In the genomic region with DNA sequence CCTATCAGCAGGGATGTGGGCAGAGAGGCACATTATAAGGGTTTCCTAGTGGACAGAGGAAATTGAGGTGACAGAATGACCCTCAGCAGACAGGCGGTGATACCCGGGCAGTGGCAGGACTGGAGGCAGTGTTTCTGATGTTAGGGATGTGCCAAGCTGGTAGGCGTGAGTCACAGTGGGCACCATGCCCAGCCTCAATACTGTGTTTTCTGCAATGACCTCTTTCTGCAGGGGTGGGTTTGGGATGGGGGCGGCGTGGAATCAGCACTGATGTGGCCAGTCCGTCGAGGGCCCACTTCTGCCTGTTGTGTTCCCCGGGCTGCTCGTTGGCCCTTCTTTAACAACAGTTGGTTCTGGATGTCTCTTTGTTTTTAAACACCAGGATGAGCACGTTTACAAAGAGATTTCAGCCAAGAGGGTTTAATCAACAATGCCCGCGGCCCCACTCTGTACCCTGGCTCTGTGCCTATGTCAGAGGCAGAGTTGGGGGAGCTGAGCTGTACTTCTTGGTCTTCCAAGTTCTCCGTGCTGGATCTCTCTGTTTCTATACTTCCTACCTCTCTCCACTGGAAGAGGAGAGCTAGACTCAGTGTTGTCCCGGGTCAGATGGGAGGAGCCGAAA, we compare ENCODE assay signal across 8 mouse cellular contexts. TPM values are rescaled to one million over a fixed set of nuclear protein-coding genes. Genes with fewer than 3 reads are reported as not detected.
A peak's percentile ranks its signal among the peaks of the same experiment; 100 is the strongest.
DNase-seq lines count a peak whose midpoint lies in the region; ATAC-seq lines count a peak whose summit lies in the region.

No protein-coding gene starts in this region.

- 61% methylated on average over 15 of the region's 15 CpGs for WGBS in forebrain, embryonic 10.5 days
- WGBS in intestine, embryonic 15.5 days: 41% methylated on average over 15 of the region's 15 CpGs

- no peak for ATAC-seq in intestine, embryonic 15.5 days
- no peak for ATAC-seq in inflammation-experienced regulatory T-cells, adult 6 months

- H3K9ac ChIP-seq in intestine, embryonic 15.5 days: peak overlapping the region; percentile 77

- peak; percentile 72 for DNase-seq in left cerebral cortex, postnatal 4 days
- no peak for DNase-seq in left cerebral cortex, adult 11 months (ENCODE audit: low spot score)
- DNase-seq in adrenal gland, adult (ENCODE audit: inconsistent age in 2 of 2, low spot score in 1 of 2): peak; percentile 88 to 94
- no peak for DNase-seq in forebrain, embryonic 10.5 days (ENCODE audit: extremely low spot score, low spot score)
- DNase-seq in lung, postnatal 10 days: peak; percentile 65
- DNase-seq in frontal cortex, postnatal 36 days (ENCODE audit: low spot score in 2 of 2): no peak

- peaks cover 54% of the 10 kb centered on the region for H3K27me3 ChIP-seq in forebrain, embryonic 10.5 days (ENCODE audit: poor library complexity, severe bottlenecking)
- 0 out of 2 replicates have a peak, but pooled peaks cover 6% of the 10 kb centered on the region for H3K27me3 ChIP-seq in intestine, embryonic 15.5 days (replicated peaks)

- H3K4me3 ChIP-seq in forebrain, embryonic 10.5 days: peak overlapping the region; percentile 56
- H3K4me3 ChIP-seq in intestine, embryonic 15.5 days (replicated peaks): peak overlapping the region; percentile 72

- H3K4me2 ChIP-seq in intestine, embryonic 15.5 days (replicated peaks): peak overlapping the region; percentile 78

- no peaks in the 10 kb centered on the region for H3K9me3 ChIP-seq in forebrain, embryonic 10.5 days
- no peaks in the 10 kb centered on the region for H3K9me3 ChIP-seq in intestine, embryonic 15.5 days

- peaks cover 72% of the 10 kb centered on the region for H3K4me1 ChIP-seq in forebrain, embryonic 10.5 days
- peaks cover 64% of the 10 kb centered on the region for H3K4me1 ChIP-seq in intestine, embryonic 15.5 days (replicated peaks)

- peak overlapping the region; percentile 86 for H3K27ac ChIP-seq in forebrain, embryonic 10.5 days
- peak overlapping the region; percentile 87 for H3K27ac ChIP-seq in intestine, embryonic 15.5 days

- peaks cover 18% of the 10 kb centered on the region for H3K36me3 ChIP-seq in forebrain, embryonic 10.5 days (replicated peaks)
- 0 out of 2 replicates have a peak, but pooled peaks cover 10% of the 10 kb centered on the region for H3K36me3 ChIP-seq in intestine, embryonic 15.5 days

- intact Hi-C loops in left cerebral cortex, postnatal 4 days (cut with DNase I): no loop called here

RNA-seq across cellular contexts. Expression of gene Arhgap23, which starts 25.8 kb away (rescaled TPM):
- total RNA-seq in left cerebral cortex, postnatal 4 days (2021): 100 to 1,000 TPM; 107 to 111 TPM
- 1.6 and 2.2 TPM in 2 replicates for polyA plus RNA-seq in forebrain, embryonic 10.5 days (2016; fragmentation: Nextera tagmentation; extraction: Ambion mirVana)
- polyA plus RNA-seq in intestine, embryonic 15.5 days (2015; fragmentation: Nextera tagmentation; extraction: Ambion mirVana): 4.2 and 4.6 TPM in 2 replicates
- not detected for polyA plus RNA-seq in inflammation-experienced regulatory T-cells, adult 6 months (2017; shearing (Covaris generic))

RNA-seq across cellular contexts. Expression of gene 4933428G20Rik, which starts 59.0 kb away (rescaled TPM):
- under 1 TPM in 1 of 2 experiments, not detected in 1; 0.26 TPM for total RNA-seq in left cerebral cortex, postnatal 4 days (2021)
- 0.30 and 0.41 TPM in 2 replicates for polyA plus RNA-seq in forebrain, embryonic 10.5 days (2016; fragmentation: Nextera tagmentation; extraction: Ambion mirVana)
- 0.47 and 0.55 TPM in 2 replicates for polyA plus RNA-seq in intestine, embryonic 15.5 days (2015; fragmentation: Nextera tagmentation; extraction: Ambion mirVana)
- polyA plus RNA-seq in inflammation-experienced regulatory T-cells, adult 6 months (2017; shearing (Covaris generic)): not detected

Comparison
In these comparisons a context has a peak if more than half of its experiments do, and no peak if none do; other contexts are left out.
1. DNase-seq: peak in left cerebral cortex, postnatal 4 days (single experiment), adrenal gland, adult (2 of 2) and lung, postnatal 10 days (single experiment); none in left cerebral cortex, adult 11 months (single experiment), forebrain, embryonic 10.5 days (single experiment) and frontal cortex, postnatal 36 days (0 of 2).